Mouse (Mus musculus) left cerebral cortex, postnatal 36 days (tissue): ENCODE data around the gene Tmigd3. TPM values are rescaled to one million over a fixed set of nuclear protein-coding genes. Genes with fewer than 3 reads are reported as not detected.

Experiments
- DNase-seq, 2 experiments: peaks; one replicate each; pipeline ENCODE4 v3.0.0; 2021 to 2022; ENCODE audit warnings: low spot score in 2 of 2, mixed read lengths in 1 of 2
- intact Hi-C: fragments of 180-260 bp; cut with DNase I; formaldehyde crosslinking; loops from one replicate; pipeline ENCODE4 v1.15.1; 2025
- total RNA-seq, 2 experiments: library from RNA; stranded (reverse); gene quantifications; 2 replicates each; pipeline ENCODE4 v1.2.3; 2021

Gene Tmigd3
- total RNA-seq, result not detected

DNA sequence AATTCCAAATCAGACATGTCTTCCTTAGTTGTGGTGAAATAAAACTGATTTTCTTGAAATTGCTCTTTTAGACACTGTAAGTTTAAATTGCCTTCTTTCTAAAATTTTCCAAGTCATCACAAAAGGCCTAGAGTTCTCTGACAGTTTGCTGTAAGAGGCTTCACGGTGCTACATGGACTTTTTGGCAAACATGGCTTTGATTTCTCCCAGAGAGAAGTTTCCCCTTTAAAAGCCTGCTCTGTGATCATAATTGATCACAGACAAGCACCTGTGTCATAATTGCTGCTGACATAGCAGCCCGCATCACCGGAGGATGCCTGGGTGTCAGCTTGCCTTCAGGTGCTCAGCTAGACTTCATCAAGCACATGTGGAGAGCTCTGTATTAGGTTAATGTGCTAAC is at the start of gene Tmigd3, which contains the start of gene Adora3:
Tmigd3 (plus strand) TSS at position 346 of the 400 bp plus-strand sequence.
Adora3 (plus strand) TSS at position 301 of the 400 bp plus-strand sequence.
- DNase-seq, result no peak
- intact Hi-C loops, result no loop called here

DNA sequence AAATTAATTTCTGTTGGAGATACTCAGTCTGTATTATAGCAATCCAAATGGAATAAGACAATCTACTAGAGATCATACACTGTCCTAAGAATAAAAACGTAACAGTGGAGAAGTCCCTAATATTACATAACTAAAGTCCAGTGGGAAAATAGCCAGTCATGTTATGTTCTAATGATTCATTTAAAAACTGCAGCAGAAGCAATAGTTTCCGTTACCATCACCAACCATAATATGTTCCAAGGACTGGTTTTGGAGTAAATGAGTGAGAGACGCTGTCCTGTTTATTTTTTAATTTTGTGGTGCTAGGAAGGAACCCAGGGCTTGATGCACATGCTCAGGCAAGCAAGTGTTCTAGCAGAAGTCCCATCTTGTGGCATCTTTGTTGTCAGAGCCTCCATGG is 49.2 kb upstream of the Tmigd3 start:
- DNase-seq, result no peak
- intact Hi-C loops, result no loop called here

- intact Hi-C loops, result no loop called here
- DNase-seq, result no peak
Measured at GRCm38 (mm10) chr3:105823609-105824008, 47.1 kb upstream of the Tmigd3 start.

- intact Hi-C loops, result no loop called here
- DNase-seq, result no peak
Measured at GRCm38 (mm10) chr3:105824103-105824502, 46.6 kb upstream of the Tmigd3 start.

DNA sequence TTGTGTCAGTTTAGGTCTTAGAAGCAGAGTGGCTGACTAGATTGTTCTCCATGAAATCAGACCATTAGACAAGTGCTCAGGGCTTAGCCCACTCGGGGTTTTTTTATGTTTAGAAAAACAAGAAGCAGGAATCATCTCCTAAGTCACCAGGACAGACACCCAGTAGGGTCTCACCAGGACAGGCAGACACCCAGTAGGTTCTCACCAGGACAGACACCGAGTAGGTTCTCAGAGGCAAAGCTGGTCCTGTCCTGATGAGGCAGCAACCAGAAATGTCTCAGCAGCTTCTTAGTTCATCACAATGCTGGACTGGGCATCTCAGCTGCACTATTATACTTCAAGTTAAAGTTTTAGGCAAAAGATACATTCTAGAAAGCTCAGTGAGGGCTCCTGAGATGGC is 46.0 kb upstream of the Tmigd3 start:
- no peak for DNase-seq
- intact Hi-C loops, result loop anchor here (5.0 kb wide), 1 partner anchor 53 kb away; no protein-coding TSS in a partner anchor

- no peak for DNase-seq
- intact Hi-C loops, result loop anchor here (5.0 kb wide), 1 partner anchor 52 kb away; no protein-coding TSS in a partner anchor
Measured at GRCm38 (mm10) chr3:105825501-105826161, 45.1 kb upstream of the Tmigd3 start.

DNA sequence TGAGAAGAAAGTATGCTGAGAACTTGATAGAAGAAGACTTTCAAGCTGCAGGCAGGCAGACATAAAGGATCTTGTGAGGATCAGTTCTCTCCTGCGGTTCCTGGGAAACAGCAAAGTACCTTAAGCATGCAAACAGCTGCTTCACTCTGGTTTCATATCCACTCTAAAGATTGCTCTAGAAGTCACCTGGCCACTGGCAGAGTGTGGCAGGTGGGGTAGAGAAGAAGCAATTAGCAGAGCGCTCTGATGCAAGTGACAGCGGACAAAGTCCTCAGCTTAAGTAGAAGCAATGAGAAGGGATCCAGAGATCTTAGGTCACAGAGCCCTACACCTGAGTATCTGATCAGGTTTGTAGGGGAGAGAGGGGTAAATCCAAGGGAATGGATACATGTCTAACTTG is 39.1 kb upstream of the Tmigd3 start:
- no peak for DNase-seq
- intact Hi-C loops, result no loop called here

GRCm38 (mm10) chr3:105835875-105836274 is 34.8 kb upstream of the Tmigd3 start:
- intact Hi-C loops, result no loop called here

DNA sequence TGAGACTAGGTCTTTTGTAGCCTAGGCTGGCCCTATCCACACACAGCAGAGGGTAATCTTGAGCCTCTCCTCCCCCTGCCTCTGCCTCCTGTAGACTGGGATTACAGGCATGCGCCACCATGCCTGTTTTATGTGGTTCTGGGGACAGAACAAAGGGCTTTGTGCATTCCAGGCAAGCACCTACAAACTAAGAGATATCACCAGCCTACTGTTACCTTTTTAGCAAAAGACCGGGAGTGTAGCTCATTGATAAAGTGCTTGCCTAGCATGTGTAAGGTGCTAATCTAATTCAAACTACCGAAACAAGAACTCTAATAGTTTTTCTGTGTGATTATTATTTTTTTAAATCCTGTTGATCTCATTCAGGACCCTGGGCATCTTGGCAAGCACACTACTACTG is 33.8 kb upstream of the Tmigd3 start:
- intact Hi-C loops, result no loop called here

More at GRCm38 (mm10) chr3:105835875-105836274, 34.8 kb upstream of the Tmigd3 start:
- DNase-seq, result no peak

GRCm38 (mm10) chr3:105838655-105839054 is 32.0 kb upstream of the Tmigd3 start:
- intact Hi-C loops, result no loop called here
- DNase-seq, result no peak

More for the DNA sequence above, 33.8 kb upstream of the Tmigd3 start:
- DNase-seq, result no peak

DNA sequence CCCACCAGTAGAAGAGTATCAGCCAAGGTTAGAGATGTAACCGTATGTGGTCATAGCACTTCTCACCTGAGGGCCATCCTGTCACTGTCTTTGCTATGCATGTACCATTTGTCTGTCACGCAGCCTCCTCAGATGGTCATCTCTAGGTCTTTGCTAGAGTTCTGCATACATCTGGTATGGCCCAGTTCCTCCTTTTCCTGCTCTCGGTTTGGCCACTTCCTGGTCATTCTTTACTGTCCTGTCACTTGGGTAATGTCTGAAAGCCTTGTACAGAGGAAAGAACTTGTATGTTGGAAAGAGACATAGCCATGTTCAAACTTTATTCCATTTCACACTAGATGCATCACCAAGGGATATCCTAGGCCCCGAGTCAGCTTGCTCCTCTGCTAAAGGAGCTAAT is 30.9 kb upstream of the Tmigd3 start:
- DNase-seq, result no peak
- intact Hi-C loops, result no loop called here

- no peak for DNase-seq
- intact Hi-C loops, result no loop called here
Measured at GRCm38 (mm10) chr3:105846294-105847069, 24.2 kb upstream of the Tmigd3 start.

DNA sequence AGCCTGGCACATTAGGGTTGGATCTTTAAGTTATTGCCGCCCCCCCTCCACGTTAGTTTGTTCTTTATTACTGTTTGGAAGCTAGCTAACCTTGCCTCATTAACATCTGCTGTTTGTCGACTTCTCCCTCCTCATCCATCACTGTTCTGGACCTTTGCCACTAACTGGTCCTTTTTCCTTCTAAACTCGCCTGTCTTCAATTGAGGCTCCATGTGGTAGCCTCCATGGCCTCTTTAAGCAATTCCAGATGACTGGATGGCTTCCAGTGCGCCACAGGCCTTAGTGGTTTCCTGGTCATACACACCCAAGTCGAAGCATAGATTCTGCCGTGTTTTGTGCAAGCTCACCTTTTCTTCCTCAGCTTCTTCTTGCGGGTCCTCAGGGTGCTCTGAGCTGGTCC is 16.9 kb upstream of the Tmigd3 start:
- intact Hi-C loops, result no loop called here
- DNase-seq, result no peak

DNA sequence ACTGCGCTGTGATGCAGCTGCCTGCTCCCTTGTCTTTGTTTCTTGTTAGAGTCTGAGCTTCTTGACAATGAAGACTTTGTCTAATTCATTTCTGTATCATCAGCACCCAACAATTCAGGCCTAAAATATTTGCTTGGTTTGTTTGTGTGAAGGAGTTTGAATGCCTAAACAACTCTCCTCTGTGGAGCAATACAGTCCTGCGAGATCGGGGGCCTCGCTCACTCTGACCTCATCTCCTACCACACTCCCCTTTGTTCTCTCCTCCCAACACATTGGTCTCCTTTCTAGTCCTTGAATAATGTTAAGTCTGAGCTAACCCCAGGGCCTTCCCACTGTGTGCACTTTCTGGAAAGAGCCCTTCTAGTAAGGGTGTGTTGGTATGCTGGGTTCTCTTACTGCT is 15.9 kb upstream of the Tmigd3 start:
- intact Hi-C loops, result no loop called here

GRCm38 (mm10) chr3:105857513-105857912 is 13.2 kb upstream of the Tmigd3 start:
- DNase-seq, result no peak
- intact Hi-C loops, result no loop called here

More for the DNA sequence above, 15.9 kb upstream of the Tmigd3 start:
- DNase-seq, result no peak

DNA sequence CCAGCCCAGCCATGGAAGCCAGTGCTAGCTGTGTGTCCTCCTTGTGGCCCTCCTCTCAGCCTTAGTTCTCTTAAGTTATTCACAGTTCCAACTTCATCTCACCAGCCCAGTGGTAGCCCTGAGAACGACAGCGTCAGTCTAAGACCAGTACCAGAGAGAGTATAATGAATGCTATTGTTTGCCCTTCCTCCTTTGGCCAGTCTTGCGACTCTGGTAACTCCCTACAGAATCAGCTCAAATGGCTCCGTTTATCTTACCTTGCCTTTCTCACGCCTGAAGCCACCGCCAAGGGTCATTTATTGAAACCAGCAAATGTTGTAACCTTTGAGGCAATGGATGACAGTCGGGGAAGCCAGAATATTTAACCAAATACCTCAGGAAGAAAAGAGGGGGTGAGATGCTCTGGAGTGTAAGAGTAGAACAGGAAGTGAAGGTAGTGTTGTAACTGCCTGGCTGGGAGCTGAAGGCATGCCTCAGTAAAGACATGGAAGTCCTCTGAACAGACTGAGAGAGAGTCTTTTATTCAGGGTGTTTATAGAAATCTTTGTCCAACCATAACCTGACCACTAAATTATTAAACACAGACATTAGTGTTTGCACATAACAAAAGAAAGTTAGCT is 8.8 kb upstream of the Tmigd3 start:
- intact Hi-C loops, result no loop called here
- DNase-seq, result no peak

GRCm38 (mm10) chr3:105864123-105864522 is 6.6 kb upstream of the Tmigd3 start:
- DNase-seq, result no peak
- intact Hi-C loops, result no loop called here

DNA sequence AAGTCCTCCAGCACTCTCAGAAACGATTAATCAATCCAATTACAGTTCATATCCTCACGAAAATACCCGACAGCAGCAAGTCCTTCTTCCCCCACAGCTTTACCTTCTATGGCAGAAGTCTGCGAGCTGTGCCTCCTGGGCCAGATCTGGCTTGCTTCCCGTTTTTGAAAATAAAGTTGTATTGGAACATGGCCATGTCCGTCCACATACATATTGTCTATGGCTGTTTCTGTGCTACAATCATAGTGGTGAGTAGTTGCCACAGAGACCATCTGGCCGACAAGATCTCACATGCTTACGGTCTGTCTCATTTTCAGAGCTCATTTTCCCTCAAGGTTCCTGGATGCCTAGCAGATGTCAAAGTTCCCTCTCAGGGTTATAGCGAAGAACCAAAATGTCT is 5.6 kb upstream of the Tmigd3 start:
- intact Hi-C loops, result no loop called here
- peak; percentile 13 to 32 for DNase-seq

GRCm38 (mm10) chr3:105868135-105868534 is 2.6 kb upstream of the Tmigd3 start:
- no peak for DNase-seq
- intact Hi-C loops, result no loop called here

- intact Hi-C loops, result no loop called here
- DNase-seq, result no peak
Measured at GRCm38 (mm10) chr3:105872034-105872433, 1.3 kb downstream of the Tmigd3 start.

GRCm38 (mm10) chr3:105872579-105872978 is 1.9 kb downstream of the Tmigd3 start:
- intact Hi-C loops, result no loop called here
- no peak for DNase-seq
